Mouse (Mus musculus) adrenal gland, postnatal 4 days (tissue): ENCODE results near the gene Ssh2. TPM values are rescaled to one million over a fixed set of nuclear protein-coding genes. Genes with fewer than 3 reads are reported as not detected.
"Not testable (repeated sequence)": the region's sequence is repeated elsewhere in the genome, so short reads cannot be mapped to it uniquely, and the experiment has no call there.

Experiments used
- DNase-seq, 2 experiments: peaks; one replicate each; pipeline ENCODE4 v3.0.0; 2021 to 2022; ENCODE audit warnings: low spot score in 2 of 2, mixed read lengths in 2 of 2
- total RNA-seq, 2 experiments: library from RNA; stranded (reverse); gene quantifications; 2 replicates each; pipeline ENCODE4 v1.2.3; 2021

Ssh2 gene
- total RNA-seq, 2 experiments from 2014 or later, result 21.8 to 22.1 TPM

DNA sequence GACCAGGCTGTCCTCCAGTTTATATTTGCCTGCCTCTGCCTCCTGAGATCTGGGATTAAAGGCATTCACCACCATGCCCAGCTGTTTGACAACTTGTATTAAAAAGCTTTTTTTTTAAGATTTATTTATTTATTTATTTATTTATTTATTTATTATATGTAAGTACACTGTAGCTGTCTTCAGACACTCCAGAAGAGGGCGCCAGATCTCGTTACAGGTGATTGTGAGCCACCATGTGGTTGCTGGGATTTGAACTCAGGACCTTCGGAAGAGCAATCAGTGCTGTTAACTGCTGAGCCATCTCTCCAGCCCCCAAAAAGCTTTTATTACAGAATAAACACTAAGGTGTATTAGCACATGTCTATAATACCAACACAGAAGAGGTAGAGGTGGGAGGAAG, 172.1 kb downstream of the Ssh2 start:
- not testable (repeated sequence) for DNase-seq

- DNase-seq, result no peak
Observed at GRCm38 (mm10) chr11:77395539-77395938, 179.5 kb downstream of the Ssh2 start.

DNA sequence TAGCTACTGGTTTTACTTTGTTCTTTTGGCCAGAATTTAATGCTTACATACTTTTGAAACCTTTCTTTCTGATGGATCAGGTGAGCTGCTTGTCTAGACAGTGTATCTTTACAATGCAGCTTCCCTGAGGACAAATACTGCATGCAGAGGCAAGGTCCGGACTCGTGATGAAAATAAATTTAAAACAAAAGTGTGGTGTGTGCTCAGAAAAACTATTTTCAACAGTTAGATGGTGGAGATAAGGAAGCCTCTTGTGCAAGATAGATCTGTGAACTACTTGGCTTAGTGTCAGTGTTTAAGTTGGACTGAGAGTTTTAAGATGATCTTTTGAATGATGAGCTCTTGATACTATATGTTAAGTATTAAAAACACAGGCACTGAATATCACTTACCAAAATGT, 186.4 kb downstream of the Ssh2 start:
- DNase-seq, result no peak

DNA sequence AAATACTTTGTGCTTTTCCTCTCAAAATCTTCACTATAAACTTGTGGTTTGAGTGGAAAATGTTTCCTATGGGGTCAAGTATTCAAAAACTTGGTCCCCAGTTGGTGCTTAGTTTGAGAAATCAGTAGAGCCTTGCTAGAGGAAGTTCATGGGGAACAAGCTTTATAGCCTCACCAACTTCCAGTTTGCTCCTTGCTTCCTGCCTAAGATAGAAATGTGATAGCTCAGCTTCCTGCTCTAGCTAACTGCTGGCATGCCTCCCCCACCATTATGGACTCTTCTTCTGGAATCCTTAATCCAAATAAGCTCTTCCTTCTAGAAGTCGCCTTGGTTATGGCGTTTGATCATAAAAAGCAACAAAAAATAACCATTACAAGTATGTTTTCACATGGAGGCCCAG, 190.2 kb downstream of the Ssh2 start:
- no peak for DNase-seq

DNA sequence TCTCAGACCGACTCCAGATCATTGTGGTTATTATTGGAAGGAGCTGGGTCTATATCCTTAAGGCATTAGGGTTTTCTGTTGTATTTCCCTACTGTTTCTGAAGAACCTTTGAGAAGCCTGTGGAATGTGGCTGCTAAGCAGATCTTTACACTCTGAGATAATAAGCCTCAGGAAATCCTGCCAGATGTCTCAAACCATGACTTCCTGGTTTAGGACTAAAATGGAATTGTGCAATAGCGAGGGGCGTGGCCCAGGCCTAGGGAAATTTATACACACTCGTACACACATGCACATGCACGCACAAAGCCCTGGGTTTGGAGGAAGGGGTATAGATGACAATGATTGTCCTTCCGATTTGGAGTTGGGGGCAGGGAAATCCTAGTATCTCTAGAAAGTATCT, 193.8 kb downstream of the Ssh2 start:
- no peak for DNase-seq

DNA sequence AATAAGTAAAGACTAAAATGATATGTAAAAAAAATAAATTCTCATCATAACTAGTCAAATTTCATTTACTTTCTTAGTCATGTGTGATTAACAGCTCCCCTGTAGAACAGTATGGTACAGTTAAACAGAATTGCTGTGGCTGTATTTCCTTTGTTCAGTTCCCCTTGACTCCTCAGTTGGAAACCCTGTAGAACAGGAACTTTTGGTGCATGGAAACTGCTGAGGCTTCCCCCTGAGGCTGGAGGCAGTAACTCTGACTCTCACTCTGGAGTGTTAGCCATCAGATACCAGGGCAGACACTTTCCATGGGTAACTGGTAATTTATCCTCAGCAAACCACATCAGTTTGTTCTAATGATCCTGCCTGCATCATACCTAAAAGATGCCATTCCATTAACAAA, 195.2 kb downstream of the Ssh2 start:
- DNase-seq, result no peak

- DNase-seq, result no peak
Observed at GRCm38 (mm10) chr11:77414141-77414839, 198.2 kb downstream of the Ssh2 start.

DNA sequence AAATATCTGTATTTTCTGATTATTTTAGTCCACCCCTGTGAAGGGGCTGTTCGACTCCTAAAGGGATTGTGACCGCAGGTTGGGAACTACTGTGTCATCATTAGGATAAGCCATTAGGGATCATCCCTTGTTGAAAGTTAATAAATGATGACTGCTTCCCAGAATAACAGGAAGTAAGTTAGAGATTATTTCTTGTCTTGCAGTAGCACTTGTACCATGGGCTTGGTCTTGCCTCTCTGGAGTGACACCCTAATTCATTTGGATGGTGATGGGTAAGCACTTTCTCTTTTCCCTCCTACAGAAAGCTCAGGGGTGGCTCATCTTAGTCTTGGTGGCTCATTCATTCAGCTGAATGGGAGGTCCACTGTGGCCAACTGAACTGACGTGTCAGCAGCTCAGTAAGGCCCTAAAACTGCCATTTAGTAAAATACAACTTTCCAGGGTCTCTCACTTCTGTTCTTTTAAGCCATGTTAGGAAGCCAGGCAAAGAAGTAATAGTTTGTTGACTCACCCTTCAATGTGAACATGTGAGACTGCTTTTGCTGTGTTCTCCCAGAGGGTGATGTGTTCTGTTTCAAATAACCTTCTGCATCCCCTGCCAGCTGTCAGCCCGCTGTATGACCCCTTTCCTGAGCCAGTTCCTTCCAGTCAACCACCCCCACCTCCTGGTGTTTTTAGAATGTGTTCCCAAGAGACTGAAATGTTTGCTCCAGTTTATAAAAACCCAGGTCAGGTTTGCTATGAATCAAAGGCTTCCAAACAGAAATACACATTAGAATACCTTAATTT, 200.3 kb downstream of the Ssh2 start:
- DNase-seq, result no peak

DNA sequence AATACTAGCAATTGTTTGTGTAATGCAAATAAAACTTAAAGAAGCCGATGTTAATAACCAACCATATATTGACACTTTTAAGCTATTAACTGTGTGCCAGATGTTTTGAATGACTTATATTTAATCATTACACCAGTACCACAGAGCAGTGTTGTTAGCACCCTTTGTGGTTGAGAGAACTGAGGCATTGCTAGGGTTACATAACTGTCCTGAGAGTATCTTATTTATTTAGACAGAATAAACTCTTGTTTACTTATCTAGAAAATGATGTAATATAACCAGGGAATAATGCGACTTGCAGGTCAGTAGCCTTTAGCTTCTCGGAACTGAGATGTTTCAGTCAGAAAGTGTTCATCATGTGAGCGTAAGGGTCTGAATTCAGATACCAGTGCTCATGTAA, 201.9 kb downstream of the Ssh2 start:
- no peak for DNase-seq

- no peak for DNase-seq
Observed at GRCm38 (mm10) chr11:77423175-77423859, 207.2 kb downstream of the Ssh2 start.

- DNase-seq, result no peak
Observed at GRCm38 (mm10) chr11:77428446-77428845, 212.4 kb downstream of the Ssh2 start.

- no peak for DNase-seq
Observed at GRCm38 (mm10) chr11:77437026-77437425, 220.9 kb downstream of the Ssh2 start.

GRCm38 (mm10) chr11:77440081-77440480, 224.0 kb downstream of the Ssh2 start:
- no peak for DNase-seq

GRCm38 (mm10) chr11:77441020-77441419, 224.9 kb downstream of the Ssh2 start:
- no peak for DNase-seq

DNA sequence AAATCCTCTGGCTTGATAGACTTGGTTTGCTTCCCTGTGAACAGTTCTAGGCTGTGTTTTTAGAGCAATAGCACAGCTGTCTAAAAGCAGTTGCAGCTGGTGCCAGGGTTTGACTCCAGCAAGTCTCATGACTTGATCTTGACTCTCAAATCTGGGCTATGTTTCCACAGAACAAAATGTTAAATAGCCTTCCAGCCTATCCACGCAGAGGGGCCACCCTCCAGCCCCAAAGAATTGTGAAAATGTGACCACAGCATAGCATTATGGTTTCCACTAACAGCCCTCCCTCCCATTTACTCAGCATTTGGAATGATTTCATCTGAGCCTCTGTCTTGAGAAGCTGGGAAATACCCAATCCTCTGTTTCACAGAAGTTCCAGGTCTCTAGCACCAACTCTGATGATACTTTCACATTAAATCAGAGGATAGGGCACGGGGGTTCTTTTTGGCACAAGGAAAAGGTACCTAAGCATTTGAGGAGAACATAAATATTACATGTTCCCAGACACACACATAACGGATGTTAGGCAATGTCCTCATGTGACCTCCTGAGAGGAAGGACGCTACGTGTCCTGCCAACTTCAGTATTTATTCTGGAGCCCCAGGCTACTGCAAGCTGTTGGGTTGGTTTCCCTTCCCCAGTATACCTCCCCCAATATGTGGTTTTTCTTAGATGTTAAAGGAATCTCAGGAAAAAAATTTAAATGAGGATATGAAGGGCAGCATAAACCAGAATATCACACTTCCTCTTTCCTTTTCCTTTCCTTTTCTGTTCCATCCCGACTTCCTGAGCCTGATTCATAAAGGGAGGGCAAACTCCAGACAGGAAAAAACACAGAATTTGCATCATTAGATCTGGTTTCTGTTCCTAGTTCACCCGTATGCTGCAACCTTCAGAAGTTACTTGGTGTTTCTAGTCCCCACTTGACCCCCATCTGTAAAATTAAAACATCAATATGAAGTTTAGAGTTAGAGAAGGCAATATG, 226.4 kb downstream of the Ssh2 start:
- no peak for DNase-seq

DNA sequence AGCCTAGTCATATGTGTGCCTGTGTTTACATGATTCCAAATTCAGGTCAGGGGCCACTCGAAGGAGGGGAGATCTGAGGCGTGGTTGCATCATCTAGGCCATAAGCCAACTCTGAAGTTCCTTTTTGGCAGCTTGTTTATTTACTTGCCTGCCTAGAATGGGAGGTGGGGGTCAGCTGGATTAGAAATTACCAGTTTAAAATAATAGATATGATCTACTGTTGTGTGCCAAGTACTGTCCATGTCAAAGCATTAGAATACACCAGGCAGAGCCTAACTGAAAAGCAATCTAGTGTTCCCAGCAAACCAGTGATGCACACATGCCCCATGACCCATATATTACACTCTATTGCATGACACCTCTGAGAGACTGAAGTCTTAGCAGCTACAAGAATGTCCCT, 228.9 kb downstream of the Ssh2 start:
- no peak for DNase-seq

GRCm38 (mm10) chr11:77446628-77447041, 230.5 kb downstream of the Ssh2 start:
- no peak for DNase-seq

GRCm38 (mm10) chr11:77449224-77449623, 233.1 kb downstream of the Ssh2 start:
- no peak for DNase-seq

GRCm38 (mm10) chr11:77451670-77452069, 235.6 kb downstream of the Ssh2 start:
- DNase-seq, result no peak

DNA sequence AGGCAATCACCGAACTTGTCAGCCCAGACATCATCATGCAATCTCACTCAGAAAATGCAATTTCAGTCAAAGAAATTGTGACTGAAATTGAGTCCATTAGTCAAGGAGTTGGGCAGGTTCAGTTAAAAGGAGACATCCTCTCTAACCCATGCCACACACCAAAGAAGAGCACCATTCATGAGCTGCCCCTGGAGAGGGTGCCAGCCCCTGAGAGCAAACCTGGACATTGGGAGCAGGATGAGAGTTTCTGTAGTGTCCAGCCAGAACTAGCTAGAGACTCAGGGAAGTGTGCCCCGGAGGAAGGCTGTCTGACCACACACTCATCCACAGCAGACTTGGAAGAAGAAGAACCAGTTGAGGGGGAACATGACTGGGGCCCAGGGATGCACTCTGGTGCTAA, 237.3 kb downstream of the Ssh2 start:
- no peak for DNase-seq
